Mouse (Mus musculus) T-cell, adult 66 days (primary cell): ENCODE data around the gene Msmb. TPM values are rescaled to one million over a fixed set of nuclear protein-coding genes. Genes with fewer than 3 reads are reported as not detected.

Source experiments
- total RNA-seq, 2 experiments: library from RNA; stranded (reverse); gene quantifications; 3 replicates in 1 of 2; 4 replicates in 1 of 2; pipeline ENCODE4 v1.2.4; 2023

The Msmb gene
- not detected for total RNA-seq

GRCm38 (mm10) chr14:32141723-32142122 is at the start of gene Msmb:
Msmb (plus strand) TSS chr14:32142023.

DNA sequence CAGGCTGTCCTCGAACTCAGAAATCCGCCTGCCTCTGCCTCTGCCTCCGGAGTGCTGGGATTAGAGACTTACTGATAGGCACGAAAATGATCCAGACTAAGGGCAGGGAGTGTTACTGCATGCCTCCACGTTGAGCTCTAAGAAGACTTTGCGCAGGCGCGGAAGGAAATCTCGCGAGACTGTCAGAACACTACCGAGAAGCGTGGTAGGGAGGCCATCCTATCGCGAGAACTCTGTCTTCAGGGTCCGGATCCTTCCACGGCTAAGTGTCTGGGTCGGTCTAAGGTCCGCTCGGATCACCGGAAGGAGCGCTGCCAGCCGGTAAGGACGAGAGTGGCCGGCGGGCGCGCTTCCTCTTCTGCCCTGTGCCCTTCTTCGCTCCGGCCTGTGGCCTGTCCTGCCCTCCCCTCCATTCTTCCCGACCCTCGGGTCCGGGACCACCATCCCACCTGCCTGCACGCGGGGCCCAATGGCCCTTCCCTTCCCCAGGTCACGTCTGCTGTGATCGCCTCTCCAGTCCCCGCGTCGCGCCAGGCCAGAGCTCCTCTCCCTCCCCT is 17.9 kb downstream of the Msmb start, which contains the start of gene Ncoa4:
Gene Ncoa4 (plus strand): TSS at position 176 of the 557 bp plus-strand sequence.

GRCm38 (mm10) chr14:32201791-32202451 is 60.1 kb downstream of the Msmb start, which contains the start of the genes Timm23 and Parg:
Timm23 (minus strand) TSS chr14:32201898.
Parg (plus strand) TSS chr14:32201949.

Other genes with a start within 250 kb of the Msmb start
- gene Galnt15, start 113.0 kb upstream of the Msmb start, total RNA-seq: not detected
- gene Oxnad1, start 56.6 kb upstream of the Msmb start, total RNA-seq: 10 to 100 TPM; 15.8 to 20.9 TPM
- 10 to 100 TPM; 49.8 to 58.9 TPM for gene Dph3, start 56.3 kb upstream of the Msmb start, total RNA-seq
- gene Ncoa4, start 17.8 kb downstream of the Msmb start, total RNA-seq: 10 to 100 TPM; 74.3 to 83.8 TPM
- 100 to 1,000 TPM in 1 of 2 experiments, 10 to 100 TPM in 1; 89.8 to 120 TPM for gene Timm23, start 59.9 kb downstream of the Msmb start, total RNA-seq
- gene Parg, start 59.9 kb downstream of the Msmb start, total RNA-seq: 10 to 100 TPM; 60.2 to 65.1 TPM
- under 1 TPM in 1 of 2 experiments, not detected in 1; 0.15 TPM for gene Ogdhl, start 180.0 kb downstream of the Msmb start, total RNA-seq
- gene 1700024G13Rik, start 246.4 kb downstream of the Msmb start, total RNA-seq: not detected